Mouse (Mus musculus): ENCODE data around the gene Tpte.

GRCm38 (mm10) chr8:22249080-22249479 is 34.2 kb upstream of the Tpte start:
- no peak for TF ChIP-seq CTCF (IDR thresholded peaks at IDR 0.05; ENCODE audit: low read depth, low read length)
- no peak for TF ChIP-seq POLR2A (IDR thresholded peaks at IDR 0.05; ENCODE audit: borderline replicate concordance, low read depth, low read length)

All from bone marrow macrophage, adult 2 months (primary cell).